Mouse (Mus musculus) limb, embryonic 14.5 days (tissue): ENCODE results near the gene Lgi4. TPM values are rescaled to one million over a fixed set of nuclear protein-coding genes. Genes with fewer than 3 reads are reported as not detected.

ENCODE experiments used
- ATAC-seq: fragments of 200-750 bp; cut with Nextera tagmentation; 2 replicates; pipeline ENCODE4 v1.8.0; 2017; ENCODE audit warnings: low read depth, moderate number of reproducible peaks, moderate TSS enrichment; ENCODE audit not compliant: low FRiP score
- DNase-seq: peaks from one replicate; pipeline ENCODE4 v3.0.0-alpha.2; 2015; ENCODE audit warnings: low spot score
- H3K27ac ChIP-seq: fragments of 300-500 bp; sonication (generic); replicated peaks from 2 replicates; pipeline ENCODE4 v1.5.1; 2014; ENCODE audit warnings: low read depth, mild to moderate bottlenecking, low read length, moderate library complexity, mixed read lengths
- H3K27me3 ChIP-seq: fragments of 300-500 bp; sonication (generic); 2 replicates; pipeline ENCODE4 v1.6.1; 2014; ENCODE audit warnings: low read length, mixed read lengths; ENCODE audit not compliant: control insufficient read depth, insufficient read depth
- H3K36me3 ChIP-seq: fragments of 300-500 bp; sonication (generic); 2 replicates; pipeline ENCODE4 v1.6.1; 2014; ENCODE audit warnings: mild to moderate bottlenecking, low read length, moderate library complexity, mixed read lengths; ENCODE audit not compliant: control insufficient read depth, insufficient read depth
- H3K4me1 ChIP-seq: fragments of 300-500 bp; sonication (generic); 2 replicates; pipeline ENCODE4 v1.6.1; 2014; ENCODE audit warnings: antibody characterized with exemption, low read length, mixed read lengths; ENCODE audit not compliant: control insufficient read depth, insufficient read depth
- H3K4me2 ChIP-seq: fragments of 300-500 bp; sonication (generic); replicated peaks from 2 replicates; pipeline ENCODE4 v1.6.1; 2014; ENCODE audit warnings: low read depth, mild to moderate bottlenecking, low read length, moderate library complexity; ENCODE audit not compliant: severe bottlenecking
- H3K4me3 ChIP-seq: fragments of 300-500 bp; sonication (generic); replicated peaks from 2 replicates; pipeline ENCODE4 v1.5.1; 2014; ENCODE audit warnings: low read length
- H3K9ac ChIP-seq: fragments of 300-500 bp; sonication (generic); 2 replicates; pipeline ENCODE4 v1.6.1; 2014; ENCODE audit warnings: mild to moderate bottlenecking, low read depth, low read length, moderate library complexity; ENCODE audit not compliant: severe bottlenecking
- H3K9me3 ChIP-seq: fragments of 300-500 bp; sonication (generic); 2 replicates; pipeline ENCODE4 v1.6.1; 2016; ENCODE audit warnings: low read length; ENCODE audit not compliant: control insufficient read depth
- POLR2A ChIP-seq: fragments of 200-500 bp; IDR thresholded peaks from 2 replicates; pipeline ENCODE4 v1.8.0; 2012; ENCODE audit warnings: inconsistent platforms, mild to moderate bottlenecking, moderate library complexity, borderline replicate concordance; ENCODE audit not compliant: insufficient read depth, insufficient read length; ENCODE audit errors: extremely low read depth
- whole genome bisulfite sequencing: fragments of 180-500 bp; shearing (Covaris S2); extraction: QIAGEN DNeasy Blood & Tissue Kit; methylation state at CpG from one replicate; pipeline ENCODE4 v1.1.7; 2014; 5-methylcytosine and 5-hydroxymethylcytosine counted together
- polyA plus RNA-seq, 2 experiments: library from polyadenylated mRNA; depleted of rRNA in 1 of 2; stranded (reverse) in 1 of 2; unstranded in 1 of 2; fragments of >200 nt; fragmentation: Nextera tagmentation in 1 of 2; extraction: Ambion mirVana in 1 of 2; gene quantifications; 2 replicates each; pipeline versions ENCODE4 v1.2.1 to v1.2.3; 2012 to 2014

The Lgi4 gene
- polyA plus RNA-seq, 2 experiments: 1.1 to 2.0 TPM

GRCm38 (mm10) chr7:31070324-31070723 is 11.2 kb downstream of the Lgi4 start:
- H3K36me3 ChIP-seq: no peaks in the 10 kb centered on the region
- TF ChIP-seq POLR2A: no peak

GRCm38 (mm10) chr7:31072326-31072725 is 13.2 kb downstream of the Lgi4 start:
- H3K36me3 ChIP-seq: no peaks in the 10 kb centered on the region
- no peak for DNase-seq
- no peak overlapping the region for H3K4me3 ChIP-seq
- H3K4me1 ChIP-seq: peaks cover 23% of the 10 kb centered on the region
- no peak for TF ChIP-seq POLR2A
- ATAC-seq: no peak
- no peak overlapping the region for H3K27ac ChIP-seq
- no peak overlapping the region for H3K4me2 ChIP-seq
- H3K9ac ChIP-seq: no peak overlapping the region
- H3K9me3 ChIP-seq: no peaks in the 10 kb centered on the region
- WGBS: 25% methylated on average over 9 of the region's 9 CpGs
- no peaks in the 10 kb centered on the region for H3K27me3 ChIP-seq

More at GRCm38 (mm10) chr7:31070324-31070723, 11.2 kb downstream of the Lgi4 start:
- ATAC-seq (no peak), DNase-seq (no peak)
- Histone ChIP-seq H3K4me1 (peaks cover 14% of the 10 kb centered on the region), H3K9ac (no peak overlapping the region), H3K27me3 (no peaks in the 10 kb centered on the region), H3K4me3 (no peak overlapping the region), H3K9me3 (no peaks in the 10 kb centered on the region), H3K4me2 (no peak overlapping the region), H3K27ac (no peak overlapping the region)
- 81% methylated on average over 6 of the region's 6 CpGs for WGBS

GRCm38 (mm10) chr7:31073546-31073945 is 14.4 kb downstream of the Lgi4 start:
- DNase-seq: no peak
- Histone ChIP-seq H3K9ac (no peak overlapping the region), H3K4me2 (no peak overlapping the region), H3K27ac (no peak overlapping the region), H3K9me3 (no peaks in the 10 kb centered on the region), H3K36me3 (no peaks in the 10 kb centered on the region), H3K4me1 (peaks cover 16% of the 10 kb centered on the region; the same call in 1 of the 2 replicates), H3K27me3 (no peaks in the 10 kb centered on the region), H3K4me3 (no peak overlapping the region)
- ATAC-seq: no peak
- no peak for TF ChIP-seq POLR2A

DNA sequence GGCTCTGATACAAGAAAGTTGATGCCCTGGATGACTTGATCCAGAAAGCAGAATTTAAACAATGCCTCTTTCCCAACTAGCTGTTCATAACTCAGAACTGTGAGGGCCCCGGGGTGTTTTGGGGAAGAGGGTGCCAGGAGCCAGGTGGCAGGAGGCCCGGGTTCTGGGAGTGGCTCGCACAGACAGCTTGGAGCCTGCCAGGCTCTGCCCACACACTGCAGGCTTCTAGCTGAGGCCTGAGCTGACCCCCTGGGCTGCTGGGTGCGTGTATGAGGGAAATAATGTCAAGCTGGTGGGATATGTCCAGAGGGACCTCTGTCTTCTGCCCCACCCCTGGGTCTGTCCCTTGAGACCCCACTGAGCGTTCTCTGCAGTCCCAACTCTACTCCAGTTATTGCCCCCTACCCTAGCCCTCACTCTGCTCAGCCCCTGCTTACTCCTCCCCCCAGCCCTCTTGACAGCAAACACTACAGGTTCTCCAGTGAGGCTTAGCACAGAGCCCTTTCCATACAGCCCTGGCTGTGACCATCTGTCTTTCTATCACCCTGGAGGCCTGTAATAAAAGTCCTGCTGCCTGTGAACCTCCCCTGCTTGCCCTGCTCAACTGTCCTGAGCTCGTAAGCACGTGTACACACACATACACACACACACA is 15.0 kb downstream of the Lgi4 start:
- 49% methylated on average over 7 of the region's 7 CpGs for WGBS
- no peak overlapping the region for H3K9ac ChIP-seq
- no peak for TF ChIP-seq POLR2A
- H3K4me2 ChIP-seq: no peak overlapping the region
- no peak for DNase-seq
- H3K27me3 ChIP-seq: no peaks in the 10 kb centered on the region
- no peaks in the 10 kb centered on the region for H3K36me3 ChIP-seq
- H3K4me1 ChIP-seq: peaks cover 11% of the 10 kb centered on the region; the same call in 1 of the 2 replicates
- no peak overlapping the region for H3K27ac ChIP-seq
- ATAC-seq: no peak
- no peaks in the 10 kb centered on the region for H3K9me3 ChIP-seq
- no peak overlapping the region for H3K4me3 ChIP-seq

- no peak overlapping the region for H3K9ac ChIP-seq
- 63% methylated on average over 5 of the region's 5 CpGs for WGBS
Observed at GRCm38 (mm10) chr7:31074713-31075069, 15.5 kb downstream of the Lgi4 start.

More at GRCm38 (mm10) chr7:31074713-31075069, 15.5 kb downstream of the Lgi4 start:
- H3K4me1 ChIP-seq: peaks cover 11% of the 10 kb centered on the region; the same call in 1 of the 2 replicates
- H3K27ac ChIP-seq: no peak overlapping the region
- H3K4me2 ChIP-seq: no peak overlapping the region
- H3K36me3 ChIP-seq: no peaks in the 10 kb centered on the region
- TF ChIP-seq POLR2A: no peak
- ATAC-seq (no peak), DNase-seq (no peak)
- no peaks in the 10 kb centered on the region for H3K27me3 ChIP-seq
- no peak overlapping the region for H3K4me3 ChIP-seq
- no peaks in the 10 kb centered on the region for H3K9me3 ChIP-seq
